Mouse (Mus musculus): ENCODE measurements at regions not wholly inside any gene's neighbourhood (a gene's known extent, or its start where the extent isn't known, plus 50 kb on each side); places are given as distances from the start of the nearest gene placed in this dataset.
A peak's percentile ranks its signal among the peaks of the same experiment; 100 is the strongest.

GRCm38 (mm10) chr1:45100966-45101365 lies 210.4 kb upstream of the Col3a1 start:
- Histone ChIP-seq H3K9ac (no peak overlapping the region), H3K36me3 (no peaks in the 10 kb centered on the region), H3K4me1 (replicated peaks) (no peaks in the 10 kb centered on the region), H3K4me2 (replicated peaks) (no peak overlapping the region), H3K27me3 (replicated peaks) (no peaks in the 10 kb centered on the region), H3K27ac (no peak overlapping the region), H3K9me3 (no peaks in the 10 kb centered on the region), H3K4me3 (replicated peaks) (no peak overlapping the region)
- ATAC-seq = no peak

- H3K27me3 ChIP-seq (replicated peaks) = no peaks in the 10 kb centered on the region
- H3K4me2 ChIP-seq (replicated peaks) = no peak overlapping the region
- no peak for ATAC-seq
- WGBS = 69% methylated on average over 1 of the region's 1 CpGs
- no peak overlapping the region for H3K9ac ChIP-seq
- no peaks in the 10 kb centered on the region for H3K36me3 ChIP-seq
- no peak overlapping the region for H3K27ac ChIP-seq
- H3K4me1 ChIP-seq (replicated peaks) = no peaks in the 10 kb centered on the region
- no peak overlapping the region for H3K4me3 ChIP-seq (replicated peaks)
- H3K9me3 ChIP-seq = no peaks in the 10 kb centered on the region
These were observed 194.8 kb upstream of the Col3a1 start for GRCm38 (mm10) chr1:45116409-45117144.

GRCm38 (mm10) chr1:45135152-45135714 lies 176.1 kb upstream of the Col3a1 start:
- no peak overlapping the region for H3K4me3 ChIP-seq (replicated peaks)
- no peaks in the 10 kb centered on the region for H3K4me1 ChIP-seq (replicated peaks)
- no peak overlapping the region for H3K27ac ChIP-seq
- no peaks in the 10 kb centered on the region for H3K27me3 ChIP-seq (replicated peaks)
- H3K36me3 ChIP-seq = no peaks in the 10 kb centered on the region
- peak; percentile 62 for ATAC-seq
- no peak overlapping the region for H3K4me2 ChIP-seq (replicated peaks)
- no peaks in the 10 kb centered on the region for H3K9me3 ChIP-seq
- H3K9ac ChIP-seq = no peak overlapping the region
- WGBS = 36% methylated on average over 6 of the region's 7 CpGs

- H3K36me3 ChIP-seq = no peaks in the 10 kb centered on the region
- no peak overlapping the region for H3K27ac ChIP-seq
- no peaks in the 10 kb centered on the region for H3K27me3 ChIP-seq (replicated peaks)
- 64% methylated on average over 2 of the region's 2 CpGs for WGBS
- no peak overlapping the region for H3K4me2 ChIP-seq (replicated peaks)
- ATAC-seq = no peak
- H3K9me3 ChIP-seq = no peaks in the 10 kb centered on the region
- H3K4me1 ChIP-seq (replicated peaks) = no peaks in the 10 kb centered on the region
- no peak overlapping the region for H3K4me3 ChIP-seq (replicated peaks)
- H3K9ac ChIP-seq = no peak overlapping the region
These were observed 164.3 kb upstream of the Col3a1 start for GRCm38 (mm10) chr1:45147019-45147418.

GRCm38 (mm10) chr1:45181632-45182031 lies 129.7 kb upstream of the Col3a1 start:
- Histone ChIP-seq H3K9ac (no peak overlapping the region), H3K9me3 (no peaks in the 10 kb centered on the region), H3K27me3 (replicated peaks) (no peaks in the 10 kb centered on the region), H3K4me3 (replicated peaks) (no peak overlapping the region), H3K4me1 (replicated peaks) (no peaks in the 10 kb centered on the region), H3K27ac (no peak overlapping the region), H3K36me3 (no peaks in the 10 kb centered on the region), H3K4me2 (replicated peaks) (no peak overlapping the region)
- 96% methylated on average over 1 of the region's 1 CpGs for WGBS
- ATAC-seq = no peak

- H3K27me3 ChIP-seq (replicated peaks) = no peaks in the 10 kb centered on the region
- no peak for ATAC-seq
- H3K27ac ChIP-seq = no peak overlapping the region
- no peaks in the 10 kb centered on the region for H3K9me3 ChIP-seq
- no peaks in the 10 kb centered on the region for H3K36me3 ChIP-seq
- H3K4me2 ChIP-seq (replicated peaks) = no peak overlapping the region
- H3K4me3 ChIP-seq (replicated peaks) = no peak overlapping the region
- H3K4me1 ChIP-seq (replicated peaks) = no peaks in the 10 kb centered on the region
- H3K9ac ChIP-seq = no peak overlapping the region
These were observed 126.0 kb upstream of the Col3a1 start for GRCm38 (mm10) chr1:45185341-45185740.

GRCm38 (mm10) chr1:45207926-45208325 lies 103.4 kb upstream of the Col3a1 start:
- Histone ChIP-seq H3K9ac (no peak overlapping the region), H3K27ac (no peak overlapping the region), H3K27me3 (replicated peaks) (no peaks in the 10 kb centered on the region), H3K4me2 (replicated peaks) (no peak overlapping the region), H3K4me3 (replicated peaks) (no peak overlapping the region), H3K9me3 (no peaks in the 10 kb centered on the region), H3K36me3 (no peaks in the 10 kb centered on the region), H3K4me1 (replicated peaks) (no peaks in the 10 kb centered on the region)
- 80% methylated on average over 2 of the region's 2 CpGs for WGBS
- no peak for ATAC-seq

GRCm38 (mm10) chr1:45216272-45216671 lies 95.1 kb upstream of the Col3a1 start:
- Histone ChIP-seq H3K4me1 (replicated peaks) (no peaks in the 10 kb centered on the region), H3K9ac (no peak overlapping the region), H3K27me3 (replicated peaks) (no peaks in the 10 kb centered on the region), H3K27ac (no peak overlapping the region), H3K36me3 (no peaks in the 10 kb centered on the region), H3K9me3 (no peaks in the 10 kb centered on the region), H3K4me3 (replicated peaks) (no peak overlapping the region), H3K4me2 (replicated peaks) (no peak overlapping the region)
- 50% methylated on average over 1 of the region's 1 CpGs for WGBS
- no peak for ATAC-seq

All from intestine, embryonic 15.5 days (tissue).